Mouse (Mus musculus): Measurements from ENCODE around the gene Adgra1. TPM values are rescaled to one million over a fixed set of nuclear protein-coding genes. Genes with fewer than 3 reads are reported as not detected.

Gene Adgra1
- polyA plus RNA-seq, 1 experiment from 2014 or later, result 0.46 TPM

GRCm38 (mm10) chr7:139845101-139845500 lies 11.1 kb downstream of the Adgra1 start:
- Histone ChIP-seq H3K27me3 (ENCODE audit: insufficient read depth, low read length) (no peaks in the 10 kb centered on the region), H3K4me3 (ENCODE audit: low read length) (no peak overlapping the region), H3K4me1 (ENCODE audit: insufficient read depth, low read length) (no peaks in the 10 kb centered on the region), H3K4me2 (replicated peaks; ENCODE audit: low read depth, low read length) (no peak overlapping the region), H3K9me3 (ENCODE audit: low read length) (no peaks in the 10 kb centered on the region), H3K36me3 (ENCODE audit: insufficient read depth, low read length) (no peaks in the 10 kb centered on the region), H3K27ac (ENCODE audit: low read length) (no peak overlapping the region), H3K9ac (replicated peaks; ENCODE audit: low read length) (no peak overlapping the region)
- WGBS, result 80% methylated on average over 2 of the region's 2 CpGs
- no peak for ATAC-seq (ENCODE audit: low FRiP score, low TSS enrichment)

GRCm38 (mm10) chr7:139850152-139850551 lies 16.2 kb downstream of the Adgra1 start:
- no peak overlapping the region for H3K4me3 ChIP-seq (ENCODE audit: low read length)
- peak; percentile 9; the same call in 1 of the 2 replicates for ATAC-seq (ENCODE audit: low FRiP score, low TSS enrichment)
- no peaks in the 10 kb centered on the region for H3K27me3 ChIP-seq (ENCODE audit: insufficient read depth, low read length)
- WGBS, result 32% methylated on average over 6 of the region's 6 CpGs
- no peaks in the 10 kb centered on the region for H3K36me3 ChIP-seq (ENCODE audit: insufficient read depth, low read length)
- H3K27ac ChIP-seq (ENCODE audit: low read length), result no peak overlapping the region
- H3K9me3 ChIP-seq (ENCODE audit: low read length), result no peaks in the 10 kb centered on the region
- H3K4me1 ChIP-seq (ENCODE audit: insufficient read depth, low read length), result no peaks in the 10 kb centered on the region
- H3K9ac ChIP-seq (replicated peaks; ENCODE audit: low read length), result no peak overlapping the region
- H3K4me2 ChIP-seq (replicated peaks; ENCODE audit: low read depth, low read length), result no peak overlapping the region

DNA sequence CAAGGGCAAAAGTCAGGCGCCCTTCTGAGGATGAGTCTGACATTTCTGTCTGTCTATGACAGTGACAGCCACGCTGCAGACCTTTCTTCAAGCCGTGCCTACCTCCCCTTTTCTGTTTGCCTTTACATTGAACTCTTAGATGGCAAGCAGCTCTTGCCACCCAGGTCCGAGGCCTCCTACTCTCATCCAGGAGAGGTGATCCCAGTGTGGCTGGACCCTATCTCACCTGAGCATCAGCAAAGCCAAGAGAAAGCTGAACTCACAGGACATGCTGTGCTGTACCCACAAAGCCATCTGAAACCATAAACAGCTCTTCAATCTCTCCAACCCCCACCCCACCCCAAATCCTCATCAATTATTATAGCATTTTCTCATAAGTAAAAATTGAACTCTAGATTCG lies 16.7 kb downstream of the Adgra1 start:
- ATAC-seq (ENCODE audit: low FRiP score, low TSS enrichment), result no peak
- no peak overlapping the region for H3K9ac ChIP-seq (replicated peaks; ENCODE audit: low read length)
- no peak overlapping the region for H3K27ac ChIP-seq (ENCODE audit: low read length)
- H3K4me2 ChIP-seq (replicated peaks; ENCODE audit: low read depth, low read length), result no peak overlapping the region
- no peak overlapping the region for H3K4me3 ChIP-seq (ENCODE audit: low read length)
- 69% methylated on average over 5 of the region's 5 CpGs for WGBS
- H3K9me3 ChIP-seq (ENCODE audit: low read length), result no peaks in the 10 kb centered on the region
- no peaks in the 10 kb centered on the region for H3K4me1 ChIP-seq (ENCODE audit: insufficient read depth, low read length)
- H3K27me3 ChIP-seq (ENCODE audit: insufficient read depth, low read length), result no peaks in the 10 kb centered on the region
- no peaks in the 10 kb centered on the region for H3K36me3 ChIP-seq (ENCODE audit: insufficient read depth, low read length)

DNA sequence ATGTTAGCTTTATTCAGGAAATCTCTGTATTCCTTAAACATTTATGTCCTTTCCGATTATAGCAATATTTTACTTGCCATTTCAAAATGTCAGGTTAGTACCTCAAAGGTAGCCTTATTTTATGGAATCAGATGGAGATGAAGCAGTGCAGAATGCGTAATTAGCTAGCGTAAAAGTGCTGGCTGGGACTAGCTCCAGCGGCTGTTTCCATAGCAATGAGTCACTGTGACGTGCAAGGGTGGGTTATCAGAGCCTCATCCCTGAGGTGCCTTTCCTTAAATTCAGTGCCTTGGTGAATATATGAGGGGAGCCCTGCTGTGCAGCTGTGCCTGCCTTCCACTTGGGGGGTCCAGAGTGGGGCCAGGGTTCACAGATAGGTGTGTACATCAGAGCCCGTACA lies 17.1 kb downstream of the Adgra1 start:
- Histone ChIP-seq H3K27me3 (ENCODE audit: insufficient read depth, low read length) (no peaks in the 10 kb centered on the region), H3K36me3 (ENCODE audit: insufficient read depth, low read length) (no peaks in the 10 kb centered on the region), H3K4me3 (ENCODE audit: low read length) (no peak overlapping the region), H3K27ac (ENCODE audit: low read length) (no peak overlapping the region), H3K9ac (replicated peaks; ENCODE audit: low read length) (no peak overlapping the region), H3K4me2 (replicated peaks; ENCODE audit: low read depth, low read length) (no peak overlapping the region), H3K4me1 (ENCODE audit: insufficient read depth, low read length) (no peaks in the 10 kb centered on the region), H3K9me3 (ENCODE audit: low read length) (no peaks in the 10 kb centered on the region)
- ATAC-seq (ENCODE audit: low FRiP score, low TSS enrichment), result no peak
- WGBS, result 55% methylated on average over 6 of the region's 6 CpGs

DNA sequence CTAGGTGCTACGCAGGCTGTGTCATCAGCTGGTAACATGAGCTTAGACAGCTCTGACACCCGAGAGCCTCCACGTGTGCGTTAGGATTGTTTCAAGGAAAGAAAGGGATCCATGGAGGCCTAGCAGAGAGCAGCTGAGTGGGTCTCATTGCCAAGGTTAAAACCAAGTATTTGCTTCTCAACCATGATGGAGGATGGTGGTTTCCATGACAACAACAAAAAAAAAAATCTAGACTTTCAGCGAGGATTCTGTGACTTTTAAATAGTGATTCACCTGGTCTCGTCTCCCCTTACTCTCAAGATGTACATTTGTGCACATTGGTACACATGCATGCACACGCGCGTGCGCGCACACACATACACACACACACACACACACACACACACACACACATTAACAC lies 21.3 kb downstream of the Adgra1 start:
- H3K4me3 ChIP-seq (ENCODE audit: low read length), result no peak overlapping the region
- no peak overlapping the region for H3K27ac ChIP-seq (ENCODE audit: low read length)
- H3K36me3 ChIP-seq (ENCODE audit: insufficient read depth, low read length), result no peaks in the 10 kb centered on the region
- H3K4me1 ChIP-seq (ENCODE audit: insufficient read depth, low read length), result no peaks in the 10 kb centered on the region
- WGBS, result 67% methylated on average over 11 of the region's 11 CpGs
- no peaks in the 10 kb centered on the region for H3K9me3 ChIP-seq (ENCODE audit: low read length)
- H3K4me2 ChIP-seq (replicated peaks; ENCODE audit: low read depth, low read length), result no peak overlapping the region
- H3K9ac ChIP-seq (replicated peaks; ENCODE audit: low read length), result no peak overlapping the region
- H3K27me3 ChIP-seq (ENCODE audit: insufficient read depth, low read length), result no peaks in the 10 kb centered on the region
- ATAC-seq (ENCODE audit: low FRiP score, low TSS enrichment), result no peak

DNA sequence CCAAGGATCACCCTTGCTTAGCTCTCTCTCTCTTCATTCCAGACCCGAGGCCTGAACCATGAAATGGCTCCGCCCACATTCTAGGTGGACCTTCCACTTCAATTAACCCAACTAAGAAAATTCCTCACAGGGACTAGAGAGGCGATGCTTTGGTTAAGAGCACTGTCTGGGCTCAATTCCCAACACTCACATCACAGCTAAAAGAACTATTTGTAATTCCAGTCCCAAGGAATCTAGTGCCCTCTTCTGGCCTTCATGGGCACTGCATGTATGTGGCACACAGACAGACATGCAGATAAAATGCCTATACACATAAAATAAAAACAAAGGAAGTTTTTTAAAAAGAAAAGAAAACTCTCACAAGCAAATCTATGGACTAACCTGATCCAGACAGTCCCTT lies 27.4 kb downstream of the Adgra1 start:
- no peak for ATAC-seq (ENCODE audit: low FRiP score, low TSS enrichment)

GRCm38 (mm10) chr7:139863076-139863475 lies 29.1 kb downstream of the Adgra1 start:
- Histone ChIP-seq H3K27ac (ENCODE audit: low read length) (no peak overlapping the region), H3K36me3 (ENCODE audit: insufficient read depth, low read length) (no peaks in the 10 kb centered on the region), H3K4me1 (ENCODE audit: insufficient read depth, low read length) (no peaks in the 10 kb centered on the region), H3K27me3 (ENCODE audit: insufficient read depth, low read length) (no peaks in the 10 kb centered on the region), H3K4me2 (replicated peaks; ENCODE audit: low read depth, low read length) (no peak overlapping the region), H3K4me3 (ENCODE audit: low read length) (no peak overlapping the region), H3K9ac (replicated peaks; ENCODE audit: low read length) (no peak overlapping the region), H3K9me3 (ENCODE audit: low read length) (no peaks in the 10 kb centered on the region)
- ATAC-seq (ENCODE audit: low FRiP score, low TSS enrichment), result no peak
- 54% methylated on average over 2 of the region's 2 CpGs for WGBS

More for the DNA sequence above, 27.4 kb downstream of the Adgra1 start:
- Histone ChIP-seq H3K27me3 (ENCODE audit: insufficient read depth, low read length) (no peaks in the 10 kb centered on the region), H3K4me1 (ENCODE audit: insufficient read depth, low read length) (no peaks in the 10 kb centered on the region), H3K9ac (replicated peaks; ENCODE audit: low read length) (no peak overlapping the region), H3K27ac (ENCODE audit: low read length) (no peak overlapping the region), H3K9me3 (ENCODE audit: low read length) (no peaks in the 10 kb centered on the region), H3K4me2 (replicated peaks; ENCODE audit: low read depth, low read length) (no peak overlapping the region), H3K4me3 (ENCODE audit: low read length) (no peak overlapping the region), H3K36me3 (ENCODE audit: insufficient read depth, low read length) (no peaks in the 10 kb centered on the region)
- WGBS, result 31% methylated on average over 3 of the region's 3 CpGs

DNA sequence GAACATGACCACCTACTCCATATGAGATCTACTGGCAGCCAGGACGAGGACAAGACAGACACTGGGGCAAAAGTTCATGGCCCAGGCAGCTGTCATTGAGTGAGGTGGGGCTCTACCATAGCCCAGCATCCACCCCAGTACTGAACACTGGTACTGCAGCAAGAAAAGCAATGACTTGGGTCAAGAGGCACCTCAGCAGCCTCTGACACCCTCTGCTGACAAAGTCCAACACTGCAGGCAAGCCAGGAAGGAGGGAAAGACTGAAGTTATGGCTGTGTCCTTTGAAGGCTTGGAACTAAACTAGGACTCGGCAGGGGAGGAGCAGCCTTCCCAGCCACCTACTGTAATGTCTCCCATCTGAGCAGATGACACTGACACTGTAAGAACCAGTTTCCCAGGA lies 30.3 kb downstream of the Adgra1 start:
- H3K36me3 ChIP-seq (ENCODE audit: insufficient read depth, low read length), result no peaks in the 10 kb centered on the region
- 32% methylated on average over 2 of the region's 2 CpGs for WGBS
- ATAC-seq (ENCODE audit: low FRiP score, low TSS enrichment), result no peak
- H3K9me3 ChIP-seq (ENCODE audit: low read length), result no peaks in the 10 kb centered on the region
- H3K27me3 ChIP-seq (ENCODE audit: insufficient read depth, low read length), result no peaks in the 10 kb centered on the region
- H3K9ac ChIP-seq (replicated peaks; ENCODE audit: low read length), result no peak overlapping the region
- no peak overlapping the region for H3K27ac ChIP-seq (ENCODE audit: low read length)
- no peaks in the 10 kb centered on the region for H3K4me1 ChIP-seq (ENCODE audit: insufficient read depth, low read length)
- H3K4me3 ChIP-seq (ENCODE audit: low read length), result no peak overlapping the region
- no peak overlapping the region for H3K4me2 ChIP-seq (replicated peaks; ENCODE audit: low read depth, low read length)

- Histone ChIP-seq H3K9me3 (ENCODE audit: low read length) (no peaks in the 10 kb centered on the region), H3K4me3 (ENCODE audit: low read length) (no peak overlapping the region), H3K36me3 (ENCODE audit: insufficient read depth, low read length) (no peaks in the 10 kb centered on the region), H3K27me3 (ENCODE audit: insufficient read depth, low read length) (no peaks in the 10 kb centered on the region), H3K4me2 (replicated peaks; ENCODE audit: low read depth, low read length) (no peak overlapping the region), H3K4me1 (ENCODE audit: insufficient read depth, low read length) (no peaks in the 10 kb centered on the region), H3K9ac (replicated peaks; ENCODE audit: low read length) (no peak overlapping the region), H3K27ac (ENCODE audit: low read length) (no peak overlapping the region)
- 74% methylated on average over 1 of the region's 1 CpGs for WGBS
- no peak for ATAC-seq (ENCODE audit: low FRiP score, low TSS enrichment)
Measured at GRCm38 (mm10) chr7:139864871-139865270, 30.9 kb downstream of the Adgra1 start.

GRCm38 (mm10) chr7:139871014-139871413 lies 37.0 kb downstream of the Adgra1 start:
- ATAC-seq (ENCODE audit: low FRiP score, low TSS enrichment), result no peak
- 93% methylated on average over 5 of the region's 5 CpGs for WGBS

More at GRCm38 (mm10) chr7:139871014-139871413, 37.0 kb downstream of the Adgra1 start:
- H3K9me3 ChIP-seq (ENCODE audit: low read length), result no peaks in the 10 kb centered on the region
- no peak overlapping the region for H3K4me2 ChIP-seq (replicated peaks; ENCODE audit: low read depth, low read length)
- H3K36me3 ChIP-seq (ENCODE audit: insufficient read depth, low read length), result no peaks in the 10 kb centered on the region
- H3K9ac ChIP-seq (replicated peaks; ENCODE audit: low read length), result no peak overlapping the region
- no peak overlapping the region for H3K4me3 ChIP-seq (ENCODE audit: low read length)
- no peak overlapping the region for H3K27ac ChIP-seq (ENCODE audit: low read length)
- no peaks in the 10 kb centered on the region for H3K4me1 ChIP-seq (ENCODE audit: insufficient read depth, low read length)
- H3K27me3 ChIP-seq (ENCODE audit: insufficient read depth, low read length), result no peaks in the 10 kb centered on the region

Data from kidney, embryonic 16.5 days (tissue).